Mouse (Mus musculus): ENCODE measurements at regions not wholly inside any gene's neighbourhood (a gene's known extent, or its start where the extent isn't known, plus 50 kb on each side); places are given as distances from the start of the nearest gene placed in this dataset.
A peak's percentile ranks its signal among the peaks of the same experiment; 100 is the strongest.
"Not testable (repeated sequence)": the region's sequence is repeated elsewhere in the genome, so short reads cannot be mapped to it uniquely, and the experiment has no call there.

DNA sequence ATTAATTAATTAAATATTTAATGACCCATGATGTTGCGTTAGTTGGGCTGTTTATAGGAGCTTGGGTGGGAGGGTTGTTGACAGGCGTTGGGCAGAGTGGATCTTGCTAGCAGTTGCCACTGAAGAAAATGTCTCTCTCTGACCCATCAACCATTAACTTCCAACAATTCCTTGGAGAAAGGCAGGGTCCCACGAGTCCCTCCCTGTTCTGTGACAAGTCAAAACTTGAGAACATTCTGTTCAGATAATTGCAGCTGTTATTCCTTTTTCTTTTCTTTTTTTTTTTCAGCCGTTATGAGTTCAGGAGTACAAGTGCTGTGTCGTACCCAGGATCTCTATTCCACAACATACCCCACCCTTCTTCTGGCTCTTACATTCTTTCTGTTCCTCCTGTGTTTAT lies 59.8 kb upstream of the Tnfrsf21 start:
- Histone ChIP-seq H3K36me3 (ENCODE audit: insufficient read depth, low read length) (no peaks in the 10 kb centered on the region), H3K9me3 (ENCODE audit: low read length) (no peaks in the 10 kb centered on the region), H3K4me3 (ENCODE audit: low read length) (no peak overlapping the region), H3K9ac (replicated peaks; ENCODE audit: low read length) (no peak overlapping the region), H3K4me1 (ENCODE audit: insufficient read depth, low read length) (no peaks in the 10 kb centered on the region), H3K27me3 (ENCODE audit: insufficient read depth, low read length) (no peaks in the 10 kb centered on the region), H3K27ac (ENCODE audit: low read length) (no peak overlapping the region), H3K4me2 (replicated peaks; ENCODE audit: low read depth, low read length) (no peak overlapping the region)
- 55% methylated on average over 5 of the region's 5 CpGs for WGBS
- ATAC-seq (ENCODE audit: low FRiP score, low TSS enrichment) = no peak

DNA sequence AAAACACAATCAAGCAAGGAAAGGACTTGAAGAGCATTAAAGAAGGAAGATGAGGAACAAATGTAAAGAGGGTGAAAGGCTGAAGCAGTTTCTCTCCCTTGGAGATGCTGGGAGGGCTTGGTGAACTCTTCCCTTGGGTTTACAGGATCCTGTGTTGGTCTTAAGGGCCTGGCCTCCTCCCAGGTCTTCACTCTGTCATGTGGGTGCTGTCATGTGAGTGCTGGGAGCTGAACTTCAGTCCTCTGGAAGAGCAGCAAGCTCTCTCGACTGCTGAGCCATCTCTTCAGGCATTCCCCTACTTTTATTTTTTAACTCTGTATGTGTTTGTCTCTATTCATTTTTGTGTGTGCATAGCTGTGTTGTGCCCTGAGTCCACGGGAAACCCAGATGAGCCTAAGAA lies 61.6 kb upstream of the Tnfrsf21 start:
- Histone ChIP-seq H3K27ac (ENCODE audit: low read length) (no peak overlapping the region), H3K36me3 (ENCODE audit: insufficient read depth, low read length) (no peaks in the 10 kb centered on the region), H3K9me3 (ENCODE audit: low read length) (no peaks in the 10 kb centered on the region), H3K27me3 (ENCODE audit: insufficient read depth, low read length) (no peaks in the 10 kb centered on the region), H3K9ac (replicated peaks; ENCODE audit: low read length) (no peak overlapping the region), H3K4me1 (ENCODE audit: insufficient read depth, low read length) (no peaks in the 10 kb centered on the region), H3K4me2 (replicated peaks; ENCODE audit: low read depth, low read length) (no peak overlapping the region), H3K4me3 (ENCODE audit: low read length) (no peak overlapping the region)
- WGBS = 39% methylated on average over 2 of the region's 2 CpGs
- ATAC-seq (ENCODE audit: low FRiP score, low TSS enrichment) = no peak

DNA sequence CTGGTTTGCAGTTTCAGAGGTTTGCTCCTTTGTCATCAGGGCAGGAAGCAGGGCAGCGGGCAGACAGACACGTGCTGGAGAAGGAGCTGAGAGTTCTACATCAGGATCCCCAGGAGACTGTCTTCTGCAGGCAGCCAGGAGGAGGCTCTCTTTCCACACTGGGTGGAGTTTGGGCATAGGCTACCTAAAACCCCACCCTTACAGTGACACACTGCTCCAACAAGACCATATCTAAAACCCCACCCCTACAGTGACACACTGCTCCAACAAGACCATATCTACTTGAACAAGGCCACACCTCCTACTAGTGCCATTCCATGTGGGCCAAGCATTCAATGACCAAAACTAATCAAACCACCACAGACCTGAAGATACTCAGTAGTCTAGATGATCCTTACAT lies 68.0 kb upstream of the Cd2ap start:
- H3K9me3 ChIP-seq (ENCODE audit: low read length) = peaks cover 3% of the 10 kb centered on the region; the same call in 1 of the 2 replicates
- 83% methylated on average over 2 of the region's 2 CpGs for WGBS

DNA sequence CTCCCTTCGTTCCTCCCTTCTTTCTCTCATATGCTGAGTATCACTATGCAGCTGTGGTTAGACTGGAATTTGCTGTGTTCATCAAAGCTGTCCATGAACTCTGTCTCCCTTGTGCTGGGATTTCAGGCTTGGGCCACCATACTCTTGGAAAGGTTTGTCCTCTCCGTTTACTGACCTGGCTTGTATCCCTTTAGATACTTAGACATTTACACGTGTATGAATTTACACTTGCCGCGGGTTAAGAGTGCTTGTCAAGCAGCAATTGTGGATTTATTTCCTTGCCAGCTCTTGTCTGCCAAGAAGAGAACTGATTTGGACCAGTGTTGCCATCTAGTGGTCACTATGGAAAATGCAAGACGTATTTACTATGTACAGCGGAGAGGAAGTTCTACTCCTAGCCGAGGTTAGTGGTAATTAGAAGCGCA lies 66.8 kb upstream of the Cd2ap start:
- no peak overlapping the region for H3K4me3 ChIP-seq (ENCODE audit: low read length)
- WGBS = 5% methylated on average over 9 of the region's 9 CpGs
- H3K9ac ChIP-seq (replicated peaks; ENCODE audit: low read length) = peak overlapping the region; percentile 48; the same call in 1 of the 2 replicates
- peak overlapping the region; percentile 23; the same call in 1 of the 2 replicates for H3K4me2 ChIP-seq (replicated peaks; ENCODE audit: low read depth, low read length)
- no peaks in the 10 kb centered on the region for H3K27me3 ChIP-seq (ENCODE audit: insufficient read depth, low read length)
- ATAC-seq (ENCODE audit: low FRiP score, low TSS enrichment) = peak; percentile 72; the same call in 1 of the 2 replicates
- no peaks in the 10 kb centered on the region for H3K36me3 ChIP-seq (ENCODE audit: insufficient read depth, low read length)
- peaks cover 3% of the 10 kb centered on the region; the same call in 1 of the 2 replicates for H3K9me3 ChIP-seq (ENCODE audit: low read length)
- H3K27ac ChIP-seq (ENCODE audit: low read length) = no peak overlapping the region
- H3K4me1 ChIP-seq (ENCODE audit: insufficient read depth, low read length) = 0 out of 2 replicates have a peak, but pooled peaks cover 2% of the 10 kb centered on the region

More for the DNA sequence above, 68.0 kb upstream of the Cd2ap start:
- no peak overlapping the region for H3K9ac ChIP-seq (replicated peaks; ENCODE audit: low read length)
- no peak overlapping the region for H3K27ac ChIP-seq (ENCODE audit: low read length)
- no peak overlapping the region for H3K4me3 ChIP-seq (ENCODE audit: low read length)
- H3K4me1 ChIP-seq (ENCODE audit: insufficient read depth, low read length) = 0 out of 2 replicates have a peak, but pooled peaks cover 2% of the 10 kb centered on the region
- no peak overlapping the region for H3K4me2 ChIP-seq (replicated peaks; ENCODE audit: low read depth, low read length)
- H3K36me3 ChIP-seq (ENCODE audit: insufficient read depth, low read length) = no peaks in the 10 kb centered on the region
- H3K27me3 ChIP-seq (ENCODE audit: insufficient read depth, low read length) = no peaks in the 10 kb centered on the region
- ATAC-seq (ENCODE audit: low FRiP score, low TSS enrichment) = no peak

DNA sequence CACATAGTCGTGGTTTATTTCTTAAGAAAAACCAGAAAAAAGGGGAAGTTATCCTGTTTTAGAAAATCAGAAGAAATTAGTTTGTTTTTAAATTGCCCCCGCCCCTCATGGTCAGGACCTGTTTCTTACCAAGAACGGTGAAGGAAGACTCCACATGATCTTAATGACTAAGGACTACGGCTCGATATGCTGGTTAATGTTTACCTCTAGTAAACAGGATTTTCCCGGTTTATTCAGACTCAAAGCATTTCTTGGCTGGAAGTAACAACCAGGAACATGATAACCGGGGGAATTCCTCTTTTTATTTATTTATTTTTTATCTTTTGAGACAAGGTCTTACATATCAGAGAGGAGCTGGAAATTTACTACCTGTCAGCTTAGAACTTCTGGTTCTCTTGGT lies 63.0 kb upstream of the Cd2ap start:
- no peak overlapping the region for H3K9ac ChIP-seq (replicated peaks; ENCODE audit: low read length)
- H3K4me2 ChIP-seq (replicated peaks; ENCODE audit: low read depth, low read length) = 0 out of 2 replicates have a peak overlapping the region, but pooled peaks have one; percentile 1
- peak overlapping the region; percentile 56; the same call in 1 of the 2 replicates for H3K27ac ChIP-seq (ENCODE audit: low read length)
- H3K27me3 ChIP-seq (ENCODE audit: insufficient read depth, low read length) = no peaks in the 10 kb centered on the region
- 57% methylated on average over 7 of the region's 7 CpGs for WGBS
- no peak for ATAC-seq (ENCODE audit: low FRiP score, low TSS enrichment)
- H3K9me3 ChIP-seq (ENCODE audit: low read length) = peaks cover 3% of the 10 kb centered on the region; the same call in 1 of the 2 replicates
- 0 out of 2 replicates have a peak, but pooled peaks cover 2% of the 10 kb centered on the region for H3K4me1 ChIP-seq (ENCODE audit: insufficient read depth, low read length)
- no peaks in the 10 kb centered on the region for H3K36me3 ChIP-seq (ENCODE audit: insufficient read depth, low read length)
- no peak overlapping the region for H3K4me3 ChIP-seq (ENCODE audit: low read length)

DNA sequence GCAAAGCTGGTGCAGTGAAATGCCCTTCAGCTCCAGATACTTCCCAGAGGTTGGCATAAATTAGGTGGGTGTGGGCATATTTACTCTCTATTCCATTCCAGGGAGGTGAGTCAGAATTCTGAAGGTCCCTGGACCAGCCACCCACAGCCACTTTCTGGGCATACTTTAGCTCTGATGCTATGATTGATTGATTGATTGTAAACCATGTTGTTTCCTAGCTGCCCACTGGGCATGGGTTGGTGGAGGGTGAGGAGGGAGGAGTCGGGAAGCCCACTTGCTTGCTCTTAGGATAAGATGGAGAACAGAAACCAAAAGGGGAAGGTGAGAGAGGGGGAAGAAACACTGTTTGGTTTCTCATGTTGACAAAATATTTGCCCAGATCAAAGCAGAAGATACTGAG lies 62.1 kb upstream of the Cd2ap start:
- no peaks in the 10 kb centered on the region for H3K27me3 ChIP-seq (ENCODE audit: insufficient read depth, low read length)
- H3K4me3 ChIP-seq (ENCODE audit: low read length) = no peak overlapping the region
- WGBS = 47% methylated on average over 1 of the region's 1 CpGs
- no peak for ATAC-seq (ENCODE audit: low FRiP score, low TSS enrichment)
- peaks cover 9% of the 10 kb centered on the region for H3K4me1 ChIP-seq (ENCODE audit: insufficient read depth, low read length)
- 0 out of 2 replicates have a peak overlapping the region, but pooled peaks have one; percentile 56 for H3K27ac ChIP-seq (ENCODE audit: low read length)
- no peaks in the 10 kb centered on the region for H3K36me3 ChIP-seq (ENCODE audit: insufficient read depth, low read length)
- H3K4me2 ChIP-seq (replicated peaks; ENCODE audit: low read depth, low read length) = no peak overlapping the region
- H3K9me3 ChIP-seq (ENCODE audit: low read length) = no peaks in the 10 kb centered on the region
- no peak overlapping the region for H3K9ac ChIP-seq (replicated peaks; ENCODE audit: low read length)

DNA sequence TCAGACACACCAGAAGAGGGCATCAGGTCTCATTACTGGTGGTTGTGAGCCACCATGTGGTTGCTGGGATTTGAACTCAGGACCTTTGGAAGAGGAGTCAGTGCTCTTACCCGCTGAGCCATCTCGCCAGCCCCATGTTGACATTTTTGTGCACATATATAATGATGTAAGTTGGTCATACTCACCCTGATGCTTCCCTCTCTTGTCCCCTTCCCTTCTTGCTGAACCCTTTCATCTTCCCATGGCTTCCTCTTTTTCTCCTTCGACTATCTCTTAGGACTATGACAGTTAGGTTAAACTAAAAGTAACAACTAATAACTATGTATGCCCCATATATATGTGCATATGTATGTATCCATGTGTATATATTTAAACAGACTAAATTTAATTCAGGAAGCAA lies 61.0 kb upstream of the Cd2ap start:
- not testable (repeated sequence) for H3K36me3 ChIP-seq (ENCODE audit: insufficient read depth, low read length); ATAC-seq (ENCODE audit: low FRiP score, low TSS enrichment); H3K4me1 ChIP-seq (ENCODE audit: insufficient read depth, low read length); H3K27me3 ChIP-seq (ENCODE audit: insufficient read depth, low read length); H3K9me3 ChIP-seq (ENCODE audit: low read length); H3K9ac ChIP-seq (replicated peaks; ENCODE audit: low read length); H3K4me3 ChIP-seq (ENCODE audit: low read length); H3K27ac ChIP-seq (ENCODE audit: low read length); H3K4me2 ChIP-seq (replicated peaks; ENCODE audit: low read depth, low read length)
- 95% methylated on average over 3 of the region's 3 CpGs for WGBS

DNA sequence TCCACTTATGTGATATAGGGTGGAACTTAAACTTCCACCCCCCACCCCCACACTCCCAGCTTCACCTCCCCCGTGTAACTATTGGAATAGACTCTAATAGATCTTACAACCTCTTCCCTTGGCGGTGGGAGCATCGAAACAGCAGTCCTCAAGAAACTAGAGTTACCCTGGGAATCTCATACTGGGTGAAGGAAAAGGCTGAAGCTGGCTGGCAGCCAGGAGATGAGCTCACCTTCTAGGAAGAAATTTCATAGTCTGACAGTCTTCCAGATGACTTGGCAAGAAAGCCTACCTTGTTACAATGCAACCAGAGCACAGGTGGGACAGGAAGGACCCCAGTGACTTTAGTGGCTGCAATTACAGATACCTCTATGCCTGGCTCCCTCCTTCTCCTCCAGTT lies 57.6 kb upstream of the Cd2ap start:
- H3K9me3 ChIP-seq (ENCODE audit: low read length) = no peaks in the 10 kb centered on the region
- 58% methylated on average over 3 of the region's 3 CpGs for WGBS
- 0 out of 2 replicates have a peak overlapping the region, but pooled peaks have one; percentile 46 for H3K27ac ChIP-seq (ENCODE audit: low read length)
- ATAC-seq (ENCODE audit: low FRiP score, low TSS enrichment) = peak; percentile 60; the same call in 1 of the 2 replicates
- H3K4me3 ChIP-seq (ENCODE audit: low read length) = no peak overlapping the region
- H3K36me3 ChIP-seq (ENCODE audit: insufficient read depth, low read length) = no peaks in the 10 kb centered on the region
- H3K9ac ChIP-seq (replicated peaks; ENCODE audit: low read length) = no peak overlapping the region
- peaks cover 9% of the 10 kb centered on the region for H3K4me1 ChIP-seq (ENCODE audit: insufficient read depth, low read length)
- H3K4me2 ChIP-seq (replicated peaks; ENCODE audit: low read depth, low read length) = no peak overlapping the region
- no peaks in the 10 kb centered on the region for H3K27me3 ChIP-seq (ENCODE audit: insufficient read depth, low read length)

DNA sequence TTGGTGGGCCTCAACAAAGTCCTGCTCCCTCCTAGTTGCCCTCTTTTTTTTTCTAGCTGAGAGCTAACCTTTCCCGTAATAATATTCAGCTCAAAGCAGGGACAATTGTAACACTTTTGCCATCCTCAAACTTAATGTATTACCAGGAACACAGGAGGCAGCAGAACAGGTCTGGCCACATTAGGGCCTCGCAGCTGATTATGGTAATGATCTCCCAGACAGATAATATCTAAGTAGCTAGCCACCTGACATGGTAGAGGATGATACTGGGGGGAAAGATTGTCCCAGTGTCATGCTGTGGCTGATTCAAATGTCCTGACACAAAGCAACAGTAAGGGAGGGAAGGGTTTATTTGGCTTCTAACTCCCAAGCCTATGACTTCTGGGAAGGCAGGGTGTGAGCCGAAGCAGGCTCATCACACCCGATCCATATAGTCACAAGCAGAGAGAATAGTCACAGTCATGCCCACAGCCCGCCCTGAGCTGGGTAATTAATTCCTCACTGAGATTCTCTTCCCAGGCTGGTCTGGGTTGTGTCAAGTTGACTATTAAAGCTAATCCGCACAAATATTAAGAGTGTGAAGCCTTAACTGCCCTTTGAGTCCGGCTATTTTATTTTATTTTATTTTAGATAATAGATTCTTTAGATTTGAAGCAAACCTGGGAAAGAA lies 57.0 kb upstream of the Cd2ap start:
- Histone ChIP-seq H3K4me1 (ENCODE audit: insufficient read depth, low read length) (peaks cover 9% of the 10 kb centered on the region), H3K9ac (replicated peaks; ENCODE audit: low read length) (no peak overlapping the region), H3K4me2 (replicated peaks; ENCODE audit: low read depth, low read length) (no peak overlapping the region), H3K27ac (ENCODE audit: low read length) (0 out of 2 replicates have a peak overlapping the region, but pooled peaks have one; percentile 46), H3K27me3 (ENCODE audit: insufficient read depth, low read length) (no peaks in the 10 kb centered on the region), H3K36me3 (ENCODE audit: insufficient read depth, low read length) (no peaks in the 10 kb centered on the region), H3K9me3 (ENCODE audit: low read length) (no peaks in the 10 kb centered on the region), H3K4me3 (ENCODE audit: low read length) (no peak overlapping the region)
- 52% methylated on average over 7 of the region's 7 CpGs for WGBS
- peak; percentile 81 for ATAC-seq (ENCODE audit: low FRiP score, low TSS enrichment)

DNA sequence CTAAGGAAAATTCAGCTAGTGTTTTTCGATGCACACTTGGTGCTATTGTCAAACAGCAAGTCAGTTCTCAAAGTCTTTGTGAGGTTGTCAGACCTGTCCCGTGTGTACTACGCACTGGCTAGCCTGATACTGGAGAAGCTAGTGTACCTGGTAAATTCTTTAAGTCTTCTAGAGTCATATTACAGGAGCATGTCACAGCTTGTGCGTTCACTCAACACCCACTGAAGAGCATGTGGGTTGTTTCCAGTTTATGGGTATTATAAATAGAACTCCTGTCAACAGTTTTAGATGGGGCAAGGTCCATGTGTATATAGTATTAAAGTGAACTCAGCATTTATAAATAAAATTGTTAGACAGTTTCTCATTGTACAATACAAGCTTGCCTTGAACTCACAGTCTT lies 50.9 kb upstream of the Cd2ap start:
- Histone ChIP-seq H3K9ac (replicated peaks; ENCODE audit: low read length) (no peak overlapping the region), H3K4me3 (ENCODE audit: low read length) (no peak overlapping the region), H3K27me3 (ENCODE audit: insufficient read depth, low read length) (no peaks in the 10 kb centered on the region), H3K4me2 (replicated peaks; ENCODE audit: low read depth, low read length) (no peak overlapping the region), H3K27ac (ENCODE audit: low read length) (no peak overlapping the region), H3K36me3 (ENCODE audit: insufficient read depth, low read length) (no peaks in the 10 kb centered on the region), H3K9me3 (ENCODE audit: low read length) (no peaks in the 10 kb centered on the region), H3K4me1 (ENCODE audit: insufficient read depth, low read length) (no peaks in the 10 kb centered on the region)
- 54% methylated on average over 4 of the region's 4 CpGs for WGBS
- no peak for ATAC-seq (ENCODE audit: low FRiP score, low TSS enrichment)
